Mouse (Mus musculus): ENCODE data around the gene Gimap4. TPM values are rescaled to one million over a fixed set of nuclear protein-coding genes. Genes with fewer than 3 reads are reported as not detected.
A peak's percentile ranks its signal among the peaks of the same experiment; 100 is the strongest.

Gimap4 gene
- total and polyA plus RNA-seq, 3 experiments, result 22.4 to 28.1 (median 25.3) TPM

GRCm38 (mm10) chr6:48668022-48668421 lies 16.3 kb upstream of the Gimap4 start:
- H3K27ac ChIP-seq, result no peak overlapping the region
- TF ChIP-seq EP300 (IDR thresholded peaks at IDR 0.05; ENCODE audit: insufficient read depth, low read depth, low read length) (no peak), CTCF (IDR thresholded peaks at IDR 0.05) (no peak), POLR2A (IDR thresholded peaks at IDR 0.05; ENCODE audit: insufficient read depth, low read depth, low read length) (no peak)
- H3K36me3 ChIP-seq (ENCODE audit: control insufficient read depth, insufficient read depth, low read length), result no peaks in the 10 kb centered on the region
- H3K9ac ChIP-seq (ENCODE audit: low read depth, low read length), result no peak overlapping the region
- intact Hi-C loops (cut with DNase I), result no loop called here
- no peaks in the 10 kb centered on the region for H3K79me2 ChIP-seq (replicated peaks; ENCODE audit: control insufficient read depth, insufficient read depth, low read length)
- no peaks in the 10 kb centered on the region for H3K27me3 ChIP-seq (ENCODE audit: control insufficient read depth, insufficient read depth, low read length)
- H3K4me1 ChIP-seq (ENCODE audit: control insufficient read depth, insufficient read depth, low read length), result no peaks in the 10 kb centered on the region
- H3K4me3 ChIP-seq, result no peak overlapping the region
- no peak for DNase-seq

- DNase-seq, result no peak
- H3K27ac ChIP-seq, result no peak overlapping the region
- TF ChIP-seq CTCF (IDR thresholded peaks at IDR 0.05) (no peak), POLR2A (IDR thresholded peaks at IDR 0.05; ENCODE audit: insufficient read depth, low read depth, low read length) (no peak), EP300 (IDR thresholded peaks at IDR 0.05; ENCODE audit: insufficient read depth, low read depth, low read length) (no peak)
- no peak overlapping the region for H3K4me3 ChIP-seq
- H3K9ac ChIP-seq (ENCODE audit: low read depth, low read length), result no peak overlapping the region
- intact Hi-C loops (cut with DNase I), result no loop called here
- H3K4me1 ChIP-seq (ENCODE audit: control insufficient read depth, insufficient read depth, low read length), result no peaks in the 10 kb centered on the region
- H3K36me3 ChIP-seq (ENCODE audit: control insufficient read depth, insufficient read depth, low read length), result no peaks in the 10 kb centered on the region
- H3K79me2 ChIP-seq (replicated peaks; ENCODE audit: control insufficient read depth, insufficient read depth, low read length), result no peaks in the 10 kb centered on the region
- WGBS, result 52% methylated on average over 2 of the region's 2 CpGs
- no peaks in the 10 kb centered on the region for H3K27me3 ChIP-seq (ENCODE audit: control insufficient read depth, insufficient read depth, low read length)
These were observed 14.8 kb upstream of the Gimap4 start for GRCm38 (mm10) chr6:48669446-48669969.

DNA sequence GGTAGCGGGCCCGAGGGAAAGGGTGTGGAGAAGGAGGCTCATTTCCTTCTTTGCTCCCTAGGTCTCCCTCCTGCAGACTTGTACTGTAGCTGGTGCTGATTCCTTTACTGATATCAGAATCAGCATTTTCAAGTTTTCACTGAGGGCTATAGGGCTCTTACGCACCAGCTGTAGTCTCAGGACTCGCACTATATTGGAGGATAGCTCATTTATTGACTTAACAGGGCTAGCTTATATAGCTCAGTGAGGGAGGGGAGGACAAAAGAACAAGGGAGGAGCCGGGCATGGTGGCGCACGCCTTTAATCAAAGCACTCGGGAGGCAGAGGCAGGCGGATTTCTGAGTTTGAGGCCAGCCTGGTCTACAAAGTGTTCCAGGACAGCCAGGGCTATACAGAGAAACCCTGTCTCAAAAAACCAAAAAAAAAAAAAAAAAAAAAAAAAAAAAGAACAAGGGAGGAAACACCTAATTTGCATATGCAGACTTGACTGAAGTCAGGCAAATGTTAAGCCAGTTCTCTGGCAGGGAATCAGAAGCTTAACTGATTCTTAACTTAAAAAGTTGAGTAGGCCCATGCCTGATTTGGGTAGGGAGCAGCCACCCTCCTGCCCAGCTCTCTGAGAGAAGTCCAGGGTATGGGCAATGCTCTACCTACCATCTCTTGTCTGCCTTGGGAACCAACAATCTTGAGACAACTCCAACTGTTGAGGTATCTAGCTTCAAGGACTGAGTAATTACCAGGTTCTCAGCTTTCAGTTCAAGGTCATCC lies 9.9 kb upstream of the Gimap4 start:
- H3K27ac ChIP-seq, result no peak overlapping the region
- 92% methylated on average over 9 of the region's 9 CpGs for WGBS
- H3K4me3 ChIP-seq, result no peak overlapping the region
- no peaks in the 10 kb centered on the region; the same call in 1 of the 2 replicates for H3K4me1 ChIP-seq (ENCODE audit: control insufficient read depth, insufficient read depth, low read length)
- no peak for TF ChIP-seq CTCF (IDR thresholded peaks at IDR 0.05)
- TF ChIP-seq EP300 (IDR thresholded peaks at IDR 0.05; ENCODE audit: insufficient read depth, low read depth, low read length), result no peak
- no peak for TF ChIP-seq POLR2A (IDR thresholded peaks at IDR 0.05; ENCODE audit: insufficient read depth, low read depth, low read length)
- no peaks in the 10 kb centered on the region for H3K36me3 ChIP-seq (ENCODE audit: control insufficient read depth, insufficient read depth, low read length)
- H3K79me2 ChIP-seq (replicated peaks; ENCODE audit: control insufficient read depth, insufficient read depth, low read length), result no peaks in the 10 kb centered on the region
- intact Hi-C loops (cut with DNase I), result no loop called here
- no peak for DNase-seq
- no peaks in the 10 kb centered on the region for H3K27me3 ChIP-seq (ENCODE audit: control insufficient read depth, insufficient read depth, low read length)
- no peak overlapping the region for H3K9ac ChIP-seq (ENCODE audit: low read depth, low read length)

DNA sequence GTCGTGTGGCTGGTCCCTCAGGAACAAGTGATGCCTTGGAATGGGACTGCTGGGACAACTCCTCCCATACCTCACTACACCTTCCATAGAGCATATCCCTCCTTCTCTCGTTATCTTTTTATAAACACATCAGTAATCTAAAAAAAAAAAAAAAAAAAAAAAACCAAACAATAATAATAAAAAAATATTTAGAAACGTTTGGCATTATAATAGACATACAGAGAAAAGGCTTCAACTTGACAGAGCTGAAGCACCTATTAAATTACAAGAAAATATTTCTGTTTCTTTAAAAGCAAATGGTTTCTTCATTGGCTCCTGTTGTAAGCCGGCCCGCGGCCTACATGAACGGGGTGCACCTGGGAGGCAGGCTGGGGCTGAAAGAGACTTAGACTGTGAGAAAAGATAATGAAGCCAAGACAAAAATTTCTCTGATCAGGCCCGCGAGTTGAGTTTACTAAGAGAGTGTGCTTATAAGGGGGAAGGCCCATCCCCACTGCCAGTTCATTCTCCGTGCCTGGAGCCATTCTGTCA lies 8.9 kb upstream of the Gimap4 start:
- no peak for DNase-seq
- 45% methylated on average over 10 of the region's 10 CpGs for WGBS
- Histone ChIP-seq H3K27ac (peak overlapping the region; percentile 70), H3K4me1 (ENCODE audit: control insufficient read depth, insufficient read depth, low read length) (no peaks in the 10 kb centered on the region; the same call in 1 of the 2 replicates), H3K79me2 (replicated peaks; ENCODE audit: control insufficient read depth, insufficient read depth, low read length) (no peaks in the 10 kb centered on the region), H3K27me3 (ENCODE audit: control insufficient read depth, insufficient read depth, low read length) (no peaks in the 10 kb centered on the region), H3K4me3 (peak overlapping the region; percentile 55), H3K9ac (ENCODE audit: low read depth, low read length) (peak overlapping the region; percentile 52), H3K36me3 (ENCODE audit: control insufficient read depth, insufficient read depth, low read length) (no peaks in the 10 kb centered on the region)
- intact Hi-C loops (cut with DNase I), result no loop called here
- TF ChIP-seq CTCF (IDR thresholded peaks at IDR 0.05), result no peak
- TF ChIP-seq POLR2A (IDR thresholded peaks at IDR 0.05; ENCODE audit: insufficient read depth, low read depth, low read length), result no peak
- no peak for TF ChIP-seq EP300 (IDR thresholded peaks at IDR 0.05; ENCODE audit: insufficient read depth, low read depth, low read length)

- peak; percentile 62 to 70 for DNase-seq
- peaks cover 1% of the 10 kb centered on the region for H3K4me1 ChIP-seq (ENCODE audit: control insufficient read depth, insufficient read depth, low read length)
- peak; percentile 49; the same call in 1 of the 2 replicates for TF ChIP-seq POLR2A (IDR thresholded peaks at IDR 0.05; ENCODE audit: insufficient read depth, low read depth, low read length)
- TF ChIP-seq CTCF (IDR thresholded peaks at IDR 0.05), result no peak
- WGBS, result 22% methylated on average over 13 of the region's 13 CpGs
- H3K79me2 ChIP-seq (replicated peaks; ENCODE audit: control insufficient read depth, insufficient read depth, low read length), result no peaks in the 10 kb centered on the region
- H3K36me3 ChIP-seq (ENCODE audit: control insufficient read depth, insufficient read depth, low read length), result no peaks in the 10 kb centered on the region
- H3K27me3 ChIP-seq (ENCODE audit: control insufficient read depth, insufficient read depth, low read length), result no peaks in the 10 kb centered on the region
- peak within 1 kb of the TSS; percentile 52 for H3K9ac ChIP-seq (ENCODE audit: low read depth, low read length)
- H3K4me3 ChIP-seq, result peak within 1 kb of the TSS; percentile 55
- peak within 1 kb of the TSS; percentile 70 for H3K27ac ChIP-seq
- intact Hi-C loops (cut with DNase I), result loop anchor here (2.0 kb wide), 1 partner anchor 31 kb away; no protein-coding TSS in a partner anchor
These were observed 8.2 kb upstream of the Gimap4 start, which contains the start of gene Gimap9 for GRCm38 (mm10) chr6:48675931-48676859. Gene Gimap9, plus strand, starts transcription at chr6:48676129.
